Mouse (Mus musculus) olfactory bulb, adult 2 months (tissue): Measurements from ENCODE around the gene Lrrfip1. TPM values are rescaled to one million over a fixed set of nuclear protein-coding genes. Genes with fewer than 3 reads are reported as not detected.

ENCODE experiments used
- H3K27ac ChIP-seq: fragments of 200-500 bp; 2 replicates; pipeline ENCODE4 v1.5.1; 2012; ENCODE audit warnings: low read depth, low read length; ENCODE audit not compliant: insufficient read depth
- H3K4me1 ChIP-seq: fragments of 200-500 bp; 2 replicates; pipeline ENCODE4 v1.6.1; 2012; ENCODE audit warnings: low read length; ENCODE audit not compliant: control insufficient read depth, insufficient read depth
- H3K4me3 ChIP-seq: fragments of 200-500 bp; 2 replicates; pipeline ENCODE4 v1.5.1; 2012; ENCODE audit warnings: mild to moderate bottlenecking, low read depth, low read length, moderate library complexity; ENCODE audit not compliant: insufficient read depth
- CTCF ChIP-seq: fragments of 200-500 bp; IDR thresholded peaks from 2 replicates; pipeline ENCODE4 v1.5.1; 2012; ENCODE audit warnings: low read depth, mild to moderate bottlenecking, low read length, moderate library complexity; ENCODE audit not compliant: insufficient read depth
- POLR2A ChIP-seq: fragments of 200-500 bp; IDR thresholded peaks from 2 replicates; pipeline ENCODE4 v1.6.1; 2012; ENCODE audit warnings: mild to moderate bottlenecking, low read depth, low read length, moderate library complexity; ENCODE audit not compliant: insufficient read depth
- WGBS: fragments of 180-500 bp; shearing (Covaris S2); methylation state at CpG from one replicate; pipeline ENCODE4 v1.1.7; 2018; 5-methylcytosine and 5-hydroxymethylcytosine counted together
- polyA plus RNA-seq: library from polyadenylated mRNA; stranded (reverse); fragments of >200 nt; gene quantifications from 2 replicates; pipeline ENCODE4 v1.2.4, GENCODE M21; 2012; ENCODE audit warnings: low replicate concordance; ENCODE audit not compliant: missing spikeins, insufficient read depth, insufficient read length

Gene Lrrfip1
- polyA plus RNA-seq: not detected in 2 replicates

- H3K4me3 ChIP-seq: peak within 1 kb of the TSS; percentile 76
- TF ChIP-seq POLR2A (peak; percentile 55), CTCF (no peak)
- no peak within 1 kb of the TSS for H3K27ac ChIP-seq
- H3K4me1 ChIP-seq: peaks cover 14% of the 10 kb centered on the region; the same call in 1 of the 2 replicates
- 2% methylated on average over 59 of the region's 59 CpGs for WGBS
These were observed at the start of gene Lrrfip1 for GRCm38 (mm10) chr1:90998268-90998890. Gene Lrrfip1, plus strand, starts transcription at chr1:90998737.

- H3K27ac ChIP-seq: no peak overlapping the region
- H3K4me3 ChIP-seq: no peak overlapping the region
- 78% methylated on average over 9 of the region's 9 CpGs for whole genome bisulfite sequencing
- H3K4me1 ChIP-seq: no peaks in the 10 kb centered on the region
- TF ChIP-seq CTCF: no peak
- TF ChIP-seq POLR2A: no peak
These were observed 49.2 kb upstream of the Lrrfip1 start for GRCm38 (mm10) chr1:90949309-90949708.

GRCm38 (mm10) chr1:90951670-90952069, 46.9 kb upstream of the Lrrfip1 start:
- no peak overlapping the region for H3K4me3 ChIP-seq
- TF ChIP-seq POLR2A: no peak
- TF ChIP-seq CTCF: no peak
- no peaks in the 10 kb centered on the region for H3K4me1 ChIP-seq
- 88% methylated on average over 7 of the region's 7 CpGs for WGBS
- no peak overlapping the region for H3K27ac ChIP-seq

- WGBS: 91% methylated on average over 8 of the region's 8 CpGs
These were observed 45.7 kb upstream of the Lrrfip1 start, which contains the start of gene Prlh for GRCm38 (mm10) chr1:90952808-90953207. Gene Prlh, plus strand, starts transcription at chr1:90953108.

GRCm38 (mm10) chr1:90953688-90954087, 44.8 kb upstream of the Lrrfip1 start:
- TF ChIP-seq POLR2A: no peak
- TF ChIP-seq CTCF: no peak

More at GRCm38 (mm10) chr1:90952808-90953207, 45.7 kb upstream of the Lrrfip1 start, which contains the start of gene Prlh:
- H3K27ac ChIP-seq: no peak within 1 kb of the TSS
- TF ChIP-seq CTCF: no peak
- TF ChIP-seq POLR2A: no peak
- H3K4me3 ChIP-seq: no peak within 1 kb of the TSS
- H3K4me1 ChIP-seq: no peaks in the 10 kb centered on the region

GRCm38 (mm10) chr1:90956245-90957096, 42.1 kb upstream of the Lrrfip1 start:
- Histone ChIP-seq H3K4me1 (no peaks in the 10 kb centered on the region), H3K4me3 (no peak overlapping the region), H3K27ac (no peak overlapping the region)
- TF ChIP-seq CTCF (0 out of 2 replicates have a peak, but pooled peaks have one; percentile 17), POLR2A (no peak)
- 32% methylated on average over 7 of the region's 7 CpGs for WGBS

More at GRCm38 (mm10) chr1:90953688-90954087, 44.8 kb upstream of the Lrrfip1 start:
- Histone ChIP-seq H3K4me3 (no peak overlapping the region), H3K27ac (no peak overlapping the region), H3K4me1 (no peaks in the 10 kb centered on the region)
- 34% methylated on average over 11 of the region's 11 CpGs for WGBS

- 82% methylated on average over 4 of the region's 4 CpGs for WGBS
- Histone ChIP-seq H3K4me3 (no peak overlapping the region), H3K27ac (no peak overlapping the region), H3K4me1 (no peaks in the 10 kb centered on the region; the same call in 1 of the 2 replicates)
- no peak for TF ChIP-seq CTCF
- TF ChIP-seq POLR2A: no peak
These were observed 36.0 kb upstream of the Lrrfip1 start for GRCm38 (mm10) chr1:90962526-90962925.

- H3K4me3 ChIP-seq: no peak overlapping the region
- 42% methylated on average over 3 of the region's 3 CpGs for WGBS
- no peaks in the 10 kb centered on the region; the same call in 1 of the 2 replicates for H3K4me1 ChIP-seq
- H3K27ac ChIP-seq: no peak overlapping the region
- TF ChIP-seq CTCF: no peak
- no peak for TF ChIP-seq POLR2A
These were observed 35.5 kb upstream of the Lrrfip1 start for GRCm38 (mm10) chr1:90962994-90963393.

- Histone ChIP-seq H3K4me3 (no peak overlapping the region), H3K4me1 (no peaks in the 10 kb centered on the region; the same call in 1 of the 2 replicates), H3K27ac (no peak overlapping the region)
- WGBS: 54% methylated on average over 7 of the region's 7 CpGs
- no peak for TF ChIP-seq POLR2A
- no peak for TF ChIP-seq CTCF
These were observed 31.0 kb upstream of the Lrrfip1 start for GRCm38 (mm10) chr1:90967583-90967982.
